Mouse (Mus musculus) spleen, postnatal 4 days (tissue): Measurements from ENCODE around the gene Trp53rka.
"Not testable (repeated sequence)": the region's sequence is repeated elsewhere in the genome, so short reads cannot be mapped to it uniquely, and the experiment has no call there.

ENCODE experiments used
- DNase-seq, 2 experiments: peaks; one replicate each; pipeline ENCODE4 v3.0.0; 2022; ENCODE audit warnings: low spot score in 2 of 2

The Trp53rka gene

GRCm38 (mm10) chr2:165492648-165493553, at the start of gene Trp53rka:
Gene Trp53rka, minus strand, starts transcription at chr2:165493324.
- peak; percentile 72 to 85 for DNase-seq

GRCm38 (mm10) chr2:165540975-165541374, 47.9 kb upstream of the Trp53rka start:
- DNase-seq: no peak

GRCm38 (mm10) chr2:165533789-165534188, 40.7 kb upstream of the Trp53rka start:
- DNase-seq: no peak

GRCm38 (mm10) chr2:165529106-165529505, 36.0 kb upstream of the Trp53rka start:
- DNase-seq: peak; percentile 25 to 83

GRCm38 (mm10) chr2:165525609-165526008, 32.5 kb upstream of the Trp53rka start:
- DNase-seq: no peak

- no peak for DNase-seq
Measured at GRCm38 (mm10) chr2:165515178-165515728, 22.1 kb upstream of the Trp53rka start.

GRCm38 (mm10) chr2:165512870-165513600, 19.9 kb upstream of the Trp53rka start:
- DNase-seq: no peak

GRCm38 (mm10) chr2:165512426-165512825, 19.3 kb upstream of the Trp53rka start:
- no peak for DNase-seq

- DNase-seq: not testable (repeated sequence)
Measured at GRCm38 (mm10) chr2:165511530-165511929, 18.4 kb upstream of the Trp53rka start.

GRCm38 (mm10) chr2:165510914-165511458, 17.9 kb upstream of the Trp53rka start:
- DNase-seq: not testable (repeated sequence)

- no peak for DNase-seq
Measured at GRCm38 (mm10) chr2:165510466-165510865, 17.3 kb upstream of the Trp53rka start.

- no peak for DNase-seq
Measured at GRCm38 (mm10) chr2:165509686-165510085, 16.6 kb upstream of the Trp53rka start.

GRCm38 (mm10) chr2:165503259-165504203, 10.4 kb upstream of the Trp53rka start, which contains the start of gene Slc2a10:
Gene Slc2a10, plus strand, starts transcription at chr2:165503787.
- no peak for DNase-seq

GRCm38 (mm10) chr2:165498816-165499215, 5.7 kb upstream of the Trp53rka start:
- no peak for DNase-seq

- DNase-seq: no peak
Measured at GRCm38 (mm10) chr2:165497706-165498275, 4.7 kb upstream of the Trp53rka start.

GRCm38 (mm10) chr2:165496251-165496650, 3.1 kb upstream of the Trp53rka start:
- DNase-seq: peak; percentile 36 to 73

- no peak for DNase-seq
Measured at GRCm38 (mm10) chr2:165494495-165494894, 1.4 kb upstream of the Trp53rka start.

- DNase-seq: no peak
Measured at GRCm38 (mm10) chr2:165493587-165494210, 575 bp upstream of the Trp53rka start.

GRCm38 (mm10) chr2:165486881-165487535, 6.1 kb downstream of the Trp53rka start:
- peak; percentile 29 to 71 for DNase-seq
